Mouse (Mus musculus) T-helper 1 cell (primary cell): Measurements from ENCODE around the gene Ercc6l2.
"Not testable (repeated sequence)": the region's sequence is repeated elsewhere in the genome, so short reads cannot be mapped to it uniquely, and the experiment has no call there.

ENCODE experiments used
- in situ Hi-C: fragments of 300-600 bp; cut with MboI, MseI; formaldehyde crosslinking; loops from one replicate; pipeline ENCODE4 v1.15.1; 2025; ENCODE audit warnings: high pct_unique_total_duplicates

Ercc6l2 gene

DNA sequence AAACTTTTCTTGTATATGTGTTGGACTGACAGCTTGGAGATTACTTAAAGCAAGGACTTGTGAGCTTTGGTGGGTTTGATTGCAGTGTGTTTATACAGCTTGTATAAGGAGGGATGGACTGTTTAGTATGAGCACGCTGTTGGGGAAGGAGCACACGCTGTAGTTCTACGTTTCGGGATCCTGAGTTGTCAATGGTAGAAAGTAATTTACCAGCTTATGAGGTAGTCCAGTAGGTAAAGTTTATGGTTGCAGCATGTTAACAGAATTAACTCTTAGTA is 64.8 kb downstream of the Ercc6l2 start:
- in situ Hi-C loops: no loop called here

DNA sequence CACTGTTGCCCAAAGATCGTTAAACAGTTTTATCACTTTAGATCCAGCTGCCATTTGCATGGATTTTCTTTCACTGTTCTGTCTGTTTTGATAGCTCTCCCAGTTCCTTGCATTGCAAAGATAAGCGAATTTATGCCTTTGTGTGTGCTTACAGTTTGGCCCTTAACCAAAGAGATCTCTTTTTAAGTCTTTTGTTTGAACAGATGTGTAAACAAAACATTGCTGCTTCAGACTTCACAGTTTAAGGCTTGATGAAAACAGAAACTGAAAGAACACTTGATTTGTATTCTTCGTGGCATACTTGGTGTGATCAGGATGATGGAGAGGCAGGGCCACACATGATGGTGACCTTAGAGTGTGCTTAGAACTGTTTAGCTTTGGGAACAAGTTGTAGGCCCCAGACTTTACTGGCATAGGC is 70.5 kb downstream of the Ercc6l2 start:
- in situ Hi-C loops: loop anchor here (5.0 kb wide), 1 partner anchor 93 kb away; no protein-coding TSS in a partner anchor

DNA sequence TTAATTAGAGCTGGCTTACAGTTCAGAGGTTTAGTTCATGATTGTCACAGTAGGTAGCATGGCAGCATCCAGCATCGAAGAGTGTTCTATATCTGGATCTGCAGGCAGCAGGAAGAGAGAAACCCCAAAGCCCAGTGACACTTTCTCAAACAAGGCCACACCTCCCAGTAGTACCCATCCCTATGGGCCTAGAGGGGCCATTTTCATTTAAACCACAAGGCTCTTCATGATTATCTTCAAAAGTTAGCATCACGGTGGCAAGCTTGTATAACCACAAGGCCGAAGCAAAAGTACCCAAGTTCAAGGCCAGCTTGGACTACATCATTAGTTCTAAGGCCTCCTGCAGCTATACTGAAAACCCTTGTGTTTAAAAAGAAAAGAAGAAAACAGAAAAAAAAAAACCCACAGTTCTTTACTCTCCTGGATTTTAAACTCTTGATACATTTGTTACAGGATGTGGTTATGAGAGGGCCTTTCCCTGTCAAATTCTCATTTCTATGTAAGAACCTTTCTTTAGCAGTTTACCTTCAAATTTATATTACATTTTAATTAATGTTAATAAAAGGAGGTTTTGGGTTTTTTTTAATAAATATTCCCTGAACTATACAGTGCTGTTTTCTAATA is 71.5 kb downstream of the Ercc6l2 start:
- in situ Hi-C loops: loop anchor here (5.0 kb wide), 1 partner anchor 94 kb away; no protein-coding TSS in a partner anchor

DNA sequence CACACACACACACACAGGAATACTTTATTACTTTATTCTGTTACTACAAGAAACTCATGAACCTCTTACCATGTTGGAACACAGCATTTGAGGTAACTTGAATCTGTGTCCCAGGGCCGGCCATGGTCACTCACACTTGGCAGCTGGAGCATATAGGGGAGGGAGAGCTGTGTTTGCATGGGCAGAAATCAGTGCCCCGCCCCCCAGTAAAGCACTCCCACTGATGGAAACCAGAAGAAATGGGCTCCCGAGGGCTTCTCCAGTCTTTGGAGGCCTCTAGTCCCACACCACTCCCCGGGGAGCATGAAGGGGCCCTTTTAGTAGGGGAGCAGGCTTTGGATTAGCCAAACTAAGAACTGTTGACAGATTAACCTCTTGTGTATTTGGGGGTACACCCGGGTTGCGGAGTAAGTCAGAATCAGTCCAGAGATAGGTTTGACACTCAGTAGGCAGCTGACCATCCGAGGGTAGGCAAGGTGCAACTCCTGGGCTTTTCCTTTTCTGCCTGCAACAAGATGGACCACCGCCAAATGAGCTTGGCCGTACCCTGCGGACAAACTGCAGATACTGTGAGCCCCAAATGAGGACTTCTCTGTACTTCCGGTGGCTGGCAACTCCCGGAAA is 85.8 kb downstream of the Ercc6l2 start:
- in situ Hi-C loops: no loop called here

DNA sequence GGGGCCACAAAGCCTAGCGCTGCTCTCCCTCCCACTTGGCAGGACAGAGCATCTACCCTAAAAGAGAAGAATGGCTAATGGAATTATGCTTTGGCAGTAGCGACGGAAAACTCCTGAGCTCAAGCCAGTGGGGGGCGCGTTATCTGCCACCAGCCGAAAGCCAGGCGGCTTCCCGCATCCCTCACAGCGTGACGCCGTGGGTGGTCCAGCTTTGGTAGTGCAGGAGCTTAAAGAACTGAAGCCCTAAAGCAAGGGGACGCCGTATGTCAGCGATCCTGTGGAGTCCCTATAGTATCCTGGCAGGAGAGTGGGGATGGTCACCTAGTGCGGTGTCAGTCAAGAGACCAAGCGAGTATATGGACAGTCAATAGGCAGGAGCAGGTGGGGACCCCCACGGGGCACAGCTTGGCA is 86.3 kb downstream of the Ercc6l2 start:
- in situ Hi-C loops: no loop called here

DNA sequence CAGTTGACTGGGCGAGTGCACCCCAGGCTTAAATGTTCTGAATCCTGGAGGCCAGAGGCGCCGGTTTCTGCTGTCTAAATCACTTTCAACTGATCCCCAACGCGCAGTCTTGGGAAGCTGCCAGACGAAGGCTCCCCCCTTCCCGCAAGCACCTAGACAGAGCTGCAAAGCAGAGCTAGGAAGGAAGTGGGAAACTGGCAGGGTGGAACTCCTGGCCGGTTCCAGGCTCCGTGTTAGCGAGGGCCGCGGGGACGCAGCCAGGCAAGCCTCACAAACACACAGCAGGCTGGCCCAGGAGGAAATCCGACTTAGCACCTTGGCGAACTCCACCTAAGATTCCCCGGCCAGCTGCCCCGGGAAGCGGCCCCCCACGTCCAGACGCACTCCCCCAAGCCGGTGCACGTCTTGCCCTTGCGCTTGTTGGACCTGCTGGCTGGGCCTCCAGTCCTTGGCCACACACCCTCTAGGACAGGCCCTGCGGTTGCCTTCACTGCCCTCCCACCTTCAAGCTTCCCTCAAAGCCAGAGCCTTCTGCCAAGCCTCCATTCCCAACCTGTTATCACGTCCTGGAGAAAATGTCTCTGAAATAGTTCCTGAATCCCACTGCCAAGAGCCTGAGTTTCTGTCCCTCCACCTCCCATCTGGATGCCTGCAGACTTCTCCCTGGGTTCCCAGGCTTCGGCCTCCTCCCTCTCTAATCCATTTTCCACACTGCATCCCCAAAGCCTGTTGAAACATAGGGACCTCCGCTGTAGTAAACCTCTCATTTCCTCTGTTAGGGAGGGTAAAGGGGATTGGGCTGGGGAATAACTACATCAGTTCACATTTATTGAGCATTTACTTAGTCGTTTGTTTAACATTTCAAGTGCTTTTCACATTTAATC is 86.9 kb downstream of the Ercc6l2 start:
- in situ Hi-C loops: no loop called here

DNA sequence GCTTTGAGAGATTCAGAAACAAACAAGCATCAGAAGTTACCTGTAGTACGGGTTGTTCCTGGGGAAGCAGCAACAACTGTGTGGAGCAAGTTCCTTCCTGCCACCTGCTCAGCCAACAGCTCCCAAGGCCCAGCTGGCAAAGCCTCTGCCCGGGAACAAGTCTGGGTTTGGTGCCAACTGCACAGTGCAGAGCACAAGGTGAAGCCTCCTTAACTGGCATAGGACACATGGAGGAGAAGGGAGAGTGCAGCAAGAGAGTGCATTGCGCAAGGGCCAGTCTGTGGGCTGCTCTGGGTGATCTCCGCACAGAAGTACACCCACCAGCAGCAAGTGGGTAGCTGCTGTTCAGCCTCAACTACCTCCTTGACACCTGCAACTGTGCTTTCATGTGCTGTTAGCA is 91.5 kb downstream of the Ercc6l2 start:
- in situ Hi-C loops: no loop called here

DNA sequence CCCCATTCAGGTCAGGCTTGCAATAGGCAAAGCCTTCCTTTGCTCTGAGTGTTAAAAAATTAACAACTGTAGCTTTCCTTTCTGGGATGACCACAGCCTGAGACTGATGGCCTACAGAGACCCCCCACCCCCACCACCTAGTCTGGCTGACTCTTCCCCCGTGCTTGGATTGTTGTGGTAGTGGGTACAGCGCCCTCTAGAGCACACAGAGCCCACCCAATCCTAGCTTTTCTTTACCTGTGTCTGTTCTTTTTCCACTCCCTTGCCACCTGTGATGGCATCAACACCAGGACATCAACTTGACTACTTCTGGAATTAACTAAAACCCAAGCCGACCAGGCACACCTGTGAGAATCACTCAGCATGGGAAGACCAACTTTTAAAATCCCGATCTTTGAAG is 92.4 kb downstream of the Ercc6l2 start:
- in situ Hi-C loops: no loop called here

DNA sequence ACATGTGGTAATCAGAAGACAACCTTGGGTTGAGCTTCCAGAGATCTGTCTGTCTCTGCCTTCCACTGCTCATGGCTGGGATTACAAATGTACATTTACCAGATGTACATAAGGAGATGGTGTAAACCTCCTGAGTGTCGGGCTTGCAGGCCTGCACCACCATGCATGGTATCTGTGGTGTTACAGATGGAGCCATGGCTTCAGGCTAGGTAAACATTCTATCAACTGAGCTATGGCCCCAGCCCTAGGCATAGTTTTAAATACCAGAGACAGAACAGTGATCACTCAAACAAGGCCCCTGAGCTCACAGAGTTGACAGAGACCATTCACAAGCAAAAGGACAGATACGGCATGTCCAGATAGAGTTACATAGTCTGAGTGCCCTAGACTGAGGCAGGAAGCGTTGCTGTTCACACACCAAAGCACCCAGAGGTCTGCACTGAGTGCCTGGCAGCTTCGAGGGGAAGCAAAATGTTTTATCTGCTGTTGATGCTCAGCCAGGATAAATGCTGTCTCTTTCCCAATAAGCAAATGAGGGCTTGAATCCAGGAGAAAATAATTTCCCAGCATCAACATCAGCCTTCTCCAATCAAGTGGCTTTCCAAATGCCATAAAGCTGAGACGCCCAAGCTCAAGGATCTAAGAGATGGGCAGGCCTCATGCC is 95.2 kb downstream of the Ercc6l2 start:
- in situ Hi-C loops: no loop called here

DNA sequence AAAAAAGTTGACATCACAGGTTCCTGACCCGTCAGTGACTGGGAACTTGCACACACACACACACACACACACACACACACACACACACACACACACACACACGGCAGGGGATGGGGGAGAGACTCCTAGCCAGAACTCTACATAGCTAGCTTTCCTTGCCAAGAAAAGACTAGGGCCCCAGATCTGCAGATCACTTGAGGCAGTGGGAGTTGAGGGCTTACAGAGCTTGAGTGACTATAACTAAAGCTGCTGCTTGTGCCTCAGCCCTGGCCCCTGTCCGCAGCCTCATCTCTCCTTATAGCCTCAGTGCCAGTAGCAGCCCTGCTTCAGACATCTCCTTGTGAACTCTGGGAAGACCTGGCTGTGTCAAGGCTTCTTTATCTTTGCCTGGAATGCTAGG is 96.6 kb downstream of the Ercc6l2 start:
- in situ Hi-C loops: no loop called here

DNA sequence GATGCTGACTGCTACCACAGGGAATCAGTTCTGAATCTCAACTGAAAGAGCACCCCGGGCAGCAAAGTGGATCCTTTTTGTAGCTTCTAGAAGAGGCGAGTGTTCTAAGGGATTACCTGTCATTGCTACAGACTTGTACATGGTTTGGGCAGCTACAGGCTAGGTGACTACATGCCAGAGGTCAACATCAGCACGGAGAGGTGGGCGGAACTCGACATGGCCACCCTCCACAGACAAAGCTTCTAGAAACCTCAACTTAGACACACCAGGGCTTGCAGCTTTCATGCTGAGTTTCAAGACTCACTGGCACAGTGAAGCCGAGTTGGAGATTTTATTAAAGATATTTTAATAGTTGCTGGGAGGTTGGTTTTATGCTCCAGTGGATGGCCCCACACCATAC is 98.1 kb downstream of the Ercc6l2 start:
- in situ Hi-C loops: no loop called here

DNA sequence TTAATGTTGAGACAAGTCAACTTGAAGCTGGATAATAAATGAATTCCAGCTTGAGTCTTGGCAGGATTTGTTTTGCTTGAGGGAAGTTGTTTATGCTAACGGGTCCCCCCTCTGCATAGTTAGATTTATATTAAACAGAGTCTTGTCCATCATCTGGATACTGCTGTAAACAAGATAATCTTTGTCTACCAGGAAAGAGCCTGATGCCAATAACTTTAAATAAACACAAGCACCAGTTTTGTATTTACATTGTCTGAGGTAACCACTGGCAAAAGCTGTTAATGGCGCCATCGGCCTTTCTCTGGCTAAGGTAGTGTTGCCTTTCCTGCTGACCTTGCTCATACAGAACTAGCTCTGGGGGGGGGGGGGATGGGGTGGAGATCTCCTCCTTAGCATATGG is 100.1 kb downstream of the Ercc6l2 start:
- in situ Hi-C loops: no loop called here

DNA sequence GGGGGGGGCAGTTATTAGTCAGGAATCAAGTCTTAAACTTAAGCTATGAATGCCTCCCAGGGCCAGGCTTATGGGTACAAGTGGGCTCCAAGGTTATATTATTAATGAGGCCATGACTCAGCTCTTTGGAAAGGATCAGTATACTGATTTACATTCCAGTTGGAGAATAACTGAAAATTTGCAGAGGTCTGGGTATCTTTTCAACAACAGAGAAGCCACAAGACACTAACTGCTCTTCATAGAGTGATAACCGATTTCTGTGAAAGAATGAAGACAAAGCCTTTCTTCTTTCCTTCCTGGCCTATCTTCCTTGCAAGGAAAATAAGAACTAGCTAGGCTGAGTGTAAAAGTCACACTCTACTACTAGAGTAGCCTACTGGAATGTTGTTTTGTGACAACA is 100.6 kb downstream of the Ercc6l2 start:
- in situ Hi-C loops: no loop called here

DNA sequence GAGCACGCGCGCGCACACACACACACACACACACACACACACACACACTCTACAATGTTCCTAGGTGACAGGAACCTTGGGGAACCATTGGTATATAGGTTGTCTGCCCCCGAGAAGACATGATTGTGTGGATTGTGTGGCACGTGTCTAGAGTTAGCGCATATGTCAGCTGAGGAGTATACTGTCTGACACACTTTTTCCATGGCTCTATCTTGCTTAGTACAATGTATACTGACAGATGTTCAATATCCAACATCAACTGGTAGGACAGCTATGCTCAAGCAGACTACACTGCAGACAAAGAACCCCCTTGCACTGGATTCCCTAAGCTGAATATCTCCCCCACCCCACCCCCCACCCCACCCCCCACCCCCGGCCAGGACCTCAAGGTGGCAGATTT is 101.5 kb downstream of the Ercc6l2 start:
- in situ Hi-C loops: no loop called here

DNA sequence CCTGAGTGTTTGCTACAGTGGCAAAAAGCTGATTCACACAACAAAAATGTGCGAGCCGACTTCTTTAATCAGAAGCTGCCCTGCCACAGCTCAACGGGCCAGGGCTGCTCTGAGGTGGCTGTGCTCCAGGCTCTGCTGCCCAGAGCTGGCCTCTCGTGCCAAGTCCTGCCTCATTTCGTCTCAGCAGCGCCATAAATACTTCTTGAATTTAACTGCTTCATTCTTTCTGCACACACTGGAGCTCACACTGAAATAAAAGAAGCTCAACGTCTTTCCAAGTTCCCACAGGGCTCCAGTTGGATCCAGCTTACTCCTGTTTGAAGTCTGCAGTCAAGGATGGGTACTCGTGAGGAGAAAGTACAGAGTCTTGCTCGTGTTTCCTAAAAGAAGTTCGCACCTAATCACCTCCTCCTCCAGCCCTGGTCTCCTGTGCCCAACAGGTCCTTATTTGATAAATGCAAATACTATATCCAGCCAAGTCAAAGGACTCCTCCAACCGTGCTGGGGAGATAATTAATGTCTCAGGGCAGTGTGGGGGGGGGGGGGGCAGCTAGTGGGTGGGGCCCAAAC is 102.2 kb downstream of the Ercc6l2 start:
- in situ Hi-C loops: no loop called here

DNA sequence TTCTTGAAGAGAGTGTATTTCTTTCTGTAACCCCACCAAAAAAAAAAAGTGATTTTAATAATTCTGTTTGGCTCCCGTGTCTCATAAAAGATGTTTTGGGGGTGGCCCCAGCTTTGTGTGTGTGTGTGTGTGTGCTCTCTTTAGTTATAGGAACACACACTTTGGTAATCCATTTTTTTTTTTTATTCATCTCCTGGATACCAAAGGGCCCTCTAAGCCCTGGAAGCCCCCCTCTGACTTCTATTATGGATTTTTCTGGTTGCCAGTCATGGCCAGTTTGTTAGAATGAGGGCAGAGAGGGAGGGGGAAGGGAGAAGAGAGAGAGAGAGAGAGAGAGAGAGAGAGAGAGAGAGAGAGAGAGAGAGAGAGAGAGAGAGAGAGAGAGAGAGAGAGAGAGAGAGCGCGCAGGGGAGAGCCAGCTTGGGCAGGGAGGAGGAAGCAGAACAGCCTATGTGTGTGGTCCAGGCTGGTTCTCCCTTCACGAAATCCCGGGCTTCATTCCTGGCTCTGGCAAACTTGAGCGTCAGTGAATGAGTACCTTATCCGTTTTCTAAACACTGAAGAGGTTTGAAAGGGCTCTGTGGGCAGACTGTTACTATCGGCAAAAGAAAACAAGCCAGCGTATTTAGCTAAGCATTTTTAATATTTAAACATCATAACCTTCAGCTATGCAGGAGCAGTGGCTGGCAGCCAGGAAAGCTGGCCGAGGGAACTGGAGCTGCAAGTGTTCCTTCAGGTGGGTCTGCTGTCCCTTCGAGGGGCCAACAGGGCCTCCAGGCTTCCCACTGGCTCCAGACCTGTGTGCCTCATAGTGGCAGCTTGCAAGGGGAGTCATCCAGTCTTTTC is 103.0 kb downstream of the Ercc6l2 start:
- in situ Hi-C loops: no loop called here

DNA sequence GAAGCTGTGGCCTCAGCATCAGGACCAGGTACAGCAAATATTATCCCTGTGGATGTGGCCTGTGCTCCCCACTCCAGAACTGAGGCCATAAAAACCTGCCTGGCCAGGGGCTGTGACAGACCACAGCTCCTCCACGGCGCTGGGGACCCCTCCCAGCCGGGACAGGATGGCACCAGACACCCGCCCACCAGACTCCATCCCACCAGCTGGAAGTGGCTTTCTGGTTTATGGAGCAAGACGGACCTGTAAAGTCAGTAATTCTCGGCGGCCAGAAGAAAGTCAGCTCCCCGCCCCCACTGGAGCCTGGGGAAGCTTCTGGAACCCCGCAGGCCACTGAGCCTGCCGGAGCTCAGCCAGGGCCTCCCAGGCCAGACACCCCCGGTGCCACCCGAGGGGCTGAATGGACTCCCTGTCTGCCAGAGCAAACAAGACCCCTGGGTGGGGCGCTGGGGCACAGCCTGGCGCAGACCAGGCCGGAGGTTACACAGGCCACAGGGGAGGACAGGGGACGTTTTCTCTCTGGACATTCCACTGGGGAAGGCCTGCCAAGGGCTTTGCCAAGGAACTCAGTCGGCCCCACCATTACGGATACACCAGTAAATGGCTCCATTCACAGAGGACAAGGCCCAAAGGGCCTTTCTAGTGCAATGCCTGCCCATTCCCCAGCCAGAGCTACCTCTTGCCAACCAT is 103.8 kb downstream of the Ercc6l2 start:
- in situ Hi-C loops: no loop called here

DNA sequence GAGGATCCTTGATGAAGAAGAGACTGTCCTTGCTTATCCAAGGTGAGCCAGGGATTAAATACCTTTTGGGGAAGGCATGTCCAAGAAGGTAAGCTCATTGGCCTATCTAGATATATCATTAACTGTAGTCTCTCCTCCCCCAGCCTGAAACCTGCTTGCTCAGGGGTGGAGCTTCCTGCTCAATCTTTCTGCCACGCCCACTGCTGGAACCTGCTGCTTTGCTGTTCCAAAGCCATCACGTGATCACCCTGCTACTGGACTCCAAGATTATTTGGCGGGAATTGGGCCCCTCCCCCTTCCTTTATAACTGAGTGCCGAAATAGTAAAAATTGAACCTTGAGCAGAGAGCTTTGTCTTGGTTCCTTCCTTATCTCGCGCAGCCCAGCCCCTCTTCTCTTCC is 109.0 kb downstream of the Ercc6l2 start:
- in situ Hi-C loops: not testable (repeated sequence)

DNA sequence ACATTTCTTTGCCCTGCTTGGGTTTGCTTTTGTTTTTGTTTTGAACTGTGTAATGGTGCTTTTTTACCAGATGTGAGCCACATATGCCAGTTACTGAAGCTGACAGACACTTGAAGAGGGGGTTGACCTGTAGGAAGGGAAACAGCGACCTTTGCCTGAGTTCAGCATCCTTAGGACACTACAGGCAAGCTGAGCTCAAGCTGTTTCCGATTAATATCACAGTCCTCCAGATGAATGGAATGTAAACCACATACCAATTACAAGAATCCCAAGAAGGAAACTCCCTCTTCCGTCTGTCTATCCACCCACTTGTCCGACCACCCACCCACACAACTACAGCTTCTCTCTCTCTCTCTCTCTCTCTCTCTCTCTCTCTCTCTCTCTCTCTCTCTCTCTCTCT is 112.3 kb downstream of the Ercc6l2 start:
- in situ Hi-C loops: no loop called here

DNA sequence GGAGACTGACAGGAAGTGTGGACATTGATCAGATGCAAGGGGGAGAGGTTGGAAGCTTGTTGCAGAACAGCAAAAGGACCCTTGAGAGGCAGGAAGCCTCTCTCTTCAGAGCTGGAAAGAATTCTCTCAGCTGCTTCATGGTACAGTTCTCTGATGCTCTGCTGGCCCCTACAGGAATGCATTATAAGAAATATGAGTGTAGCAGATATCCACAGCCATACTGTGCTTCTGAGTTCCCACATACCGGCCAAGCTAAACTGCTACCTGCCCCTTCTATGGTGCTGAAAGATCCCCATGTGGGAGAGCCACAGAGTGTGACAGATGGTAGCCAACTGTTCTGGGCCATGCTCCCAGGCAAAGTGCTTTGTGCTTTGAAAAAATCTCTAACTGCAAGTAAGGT is 114.3 kb downstream of the Ercc6l2 start:
- in situ Hi-C loops: no loop called here
